Mouse (Mus musculus) small intestine, adult 2 months (tissue): ENCODE data around the gene Nrbf2.

ENCODE experiments used
- CTCF ChIP-seq: fragments of 200-500 bp; IDR thresholded peaks from 2 replicates; pipeline ENCODE4 v1.5.1; 2012; ENCODE audit warnings: low read depth, mild to moderate bottlenecking, control low read depth, inconsistent platforms, low read length, moderate library complexity, mixed read lengths; ENCODE audit not compliant: insufficient replicate concordance, insufficient read length; ENCODE audit errors: extremely low read depth
- POLR2A ChIP-seq: fragments of 200-500 bp; IDR thresholded peaks from 2 replicates; pipeline ENCODE4 v1.6.1; 2012; ENCODE audit warnings: low read depth, mild to moderate bottlenecking, control low read depth, inconsistent platforms, low read length, moderate library complexity

- TF ChIP-seq CTCF: no peak
- no peak for TF ChIP-seq POLR2A
These were observed 63.8 kb downstream of the Nrbf2 start for GRCm38 (mm10) chr10:67221284-67221683.
